Mouse (Mus musculus): ENCODE measurements around the gene Ssu72. TPM values are rescaled to one million over a fixed set of nuclear protein-coding genes. Genes with fewer than 3 reads are reported as not detected.

The Ssu72 gene
- total and polyA plus RNA-seq, 3 experiments, result 140 to 267 (median 170) TPM

- peaks cover 0 to 14% of the 10 kb centered on the region in 2 experiments; a peak in 2 of 4 replicates for H3K4me1 ChIP-seq (ENCODE audit: control insufficient read depth in 1 of 2, insufficient read depth in 2 of 2, low read length in 2 of 2)
- H3K4me3 ChIP-seq (ENCODE audit: control insufficient read depth in 1 of 2, insufficient read depth in 1 of 2, low read depth in 2 of 2, low read length in 2 of 2), result peak overlapping the region; percentile 73 to 84
- H3K27ac ChIP-seq (ENCODE audit: control insufficient read depth, low read depth, low read length), result no peak overlapping the region
- H3K9me3 ChIP-seq (replicated peaks; ENCODE audit: insufficient read depth, low read length), result no peaks in the 10 kb centered on the region
- DNase-seq (ENCODE audit: low read depth, low spot score), result no peak
- H3K27me3 ChIP-seq (ENCODE audit: control insufficient read depth in 1 of 2, insufficient read depth in 2 of 2, low read length in 2 of 2), result no peaks in the 10 kb centered on the region
- 0 out of 2 replicates have a peak, but pooled peaks have one; percentile 14 for TF ChIP-seq ZMIZ1 (IDR thresholded peaks at IDR 0.05; ENCODE audit: low read depth, low read length)
- TF ChIP-seq USF1 (IDR thresholded peaks at IDR 0.05; ENCODE audit: low read depth, low read length), result no peak
- H3K79me2 ChIP-seq (ENCODE audit: control insufficient read depth, insufficient read depth, low read length, poor library complexity), result peaks cover 3% of the 10 kb centered on the region; the same call in 1 of the 2 replicates
- H3K9ac ChIP-seq (ENCODE audit: control insufficient read depth, low read depth, low read length, poor library complexity, severe bottlenecking), result peak overlapping the region; percentile 97
- peaks cover 0 to 2% of the 10 kb centered on the region in 2 experiments; a peak in 1 of 4 replicates for H3K36me3 ChIP-seq (ENCODE audit: control insufficient read depth in 1 of 2, insufficient read depth in 2 of 2, low read length in 2 of 2)
Measured at GRCm38 (mm10) chr4:155769496-155769879, 64.9 kb downstream of the Ssu72 start.

- Histone ChIP-seq H3K27me3 (ENCODE audit: control insufficient read depth in 1 of 2, insufficient read depth in 2 of 2, low read length in 2 of 2) (no peaks in the 10 kb centered on the region), H3K36me3 (ENCODE audit: control insufficient read depth in 1 of 2, insufficient read depth in 2 of 2, low read length in 2 of 2) (peaks cover 0 to 2% of the 10 kb centered on the region in 2 experiments; a peak in 1 of 4 replicates)
- DNase-seq (ENCODE audit: low read depth, low spot score), result peak; percentile 87
Measured at GRCm38 (mm10) chr4:155769880-155770512, 65.4 kb downstream of the Ssu72 start.

More at GRCm38 (mm10) chr4:155769880-155770512, 65.4 kb downstream of the Ssu72 start:
- Histone ChIP-seq H3K4me3 (ENCODE audit: control insufficient read depth in 1 of 2, insufficient read depth in 1 of 2, low read depth in 2 of 2, low read length in 2 of 2) (peak overlapping the region; percentile 73 to 84), H3K79me2 (ENCODE audit: control insufficient read depth, insufficient read depth, low read length, poor library complexity) (peaks cover 3% of the 10 kb centered on the region; the same call in 1 of the 2 replicates), H3K4me1 (ENCODE audit: control insufficient read depth in 1 of 2, insufficient read depth in 2 of 2, low read length in 2 of 2) (peaks cover 0 to 15% of the 10 kb centered on the region in 2 experiments; a peak in 2 of 4 replicates), H3K27ac (ENCODE audit: control insufficient read depth, low read depth, low read length) (peak overlapping the region; percentile 55), H3K9me3 (replicated peaks; ENCODE audit: insufficient read depth, low read length) (no peaks in the 10 kb centered on the region), H3K9ac (ENCODE audit: control insufficient read depth, low read depth, low read length, poor library complexity, severe bottlenecking) (peak overlapping the region; percentile 97)
- no peak for TF ChIP-seq CHD2 (IDR thresholded peaks at IDR 0.05; ENCODE audit: low read length)
- TF ChIP-seq MAX (IDR thresholded peaks at IDR 0.05; ENCODE audit: low read length), result peak; percentile 73
- TF ChIP-seq TAL1 (IDR thresholded peaks at IDR 0.05; ENCODE audit: low read length), result no peak
- TF ChIP-seq POLR2A (IDR thresholded peaks at IDR 0.05; ENCODE audit: control insufficient read depth in 1 of 2, insufficient read depth in 1 of 2, low read depth in 1 of 2, low read length in 2 of 2, poor library complexity in 1 of 2), result peak; percentile 85 to 91
- TF ChIP-seq ZNF384 (IDR thresholded peaks at IDR 0.05; ENCODE audit: low read depth, low read length), result no peak
- TF ChIP-seq TCF12 (IDR thresholded peaks at IDR 0.05; ENCODE audit: low read depth, low read length), result peak; percentile 37; the same call in 1 of the 2 replicates
- TF ChIP-seq USF1 (IDR thresholded peaks at IDR 0.05; ENCODE audit: low read depth, low read length), result no peak
- no peak for TF ChIP-seq USF2 (IDR thresholded peaks at IDR 0.05; ENCODE audit: borderline replicate concordance in 1 of 2, insufficient read depth in 1 of 2, low read depth in 1 of 2, low read length in 2 of 2)
- TF ChIP-seq RAD21 (IDR thresholded peaks at IDR 0.05; ENCODE audit: low read depth, low read length), result peak; percentile 66
- 0 out of 2 replicates have a peak, but pooled peaks have one; percentile 14 for TF ChIP-seq TBP (IDR thresholded peaks at IDR 0.05; ENCODE audit: low read depth, low read length)
- peak; percentile 60; the same call in 1 of the 2 replicates for TF ChIP-seq POLR2AphosphoS2 (IDR thresholded peaks at IDR 0.05; ENCODE audit: low read length)
- TF ChIP-seq SMC3 (IDR thresholded peaks at IDR 0.05; ENCODE audit: low read depth, low read length), result peak; percentile 60
- TF ChIP-seq NRF1 (IDR thresholded peaks at IDR 0.05; ENCODE audit: insufficient read depth, low read depth, low read length, poor library complexity, severe bottlenecking), result no peak
- TF ChIP-seq GABPA (IDR thresholded peaks at IDR 0.05; ENCODE audit: low read depth, low read length), result no peak
- no peak for TF ChIP-seq CHD1 (IDR thresholded peaks at IDR 0.05; ENCODE audit: low read depth, low read length)
- no peak for TF ChIP-seq ETS1 (IDR thresholded peaks at IDR 0.05; ENCODE audit: low read depth, low read length)
- no peak; the same call in 1 of the 2 replicates for TF ChIP-seq MAZ (IDR thresholded peaks at IDR 0.05; ENCODE audit: low read depth, low read length)
- peak; percentile 54; the same call in 1 of the 2 replicates for TF ChIP-seq SIN3A (IDR thresholded peaks at IDR 0.05; ENCODE audit: low read length)
- TF ChIP-seq CTCF (IDR thresholded peaks at IDR 0.05 in 2 of 3, conservative IDR thresholded peaks at IDR 0.05 in 1 of 3; ENCODE audit: control insufficient read depth in 1 of 3, insufficient read depth in 1 of 3, low read depth in 2 of 3, low read length in 3 of 3, poor library complexity in 1 of 3, severe bottlenecking in 1 of 3), result peak; percentile 83 to 99 (median 92)
- TF ChIP-seq NELFE (IDR thresholded peaks at IDR 0.05; ENCODE audit: low read depth, low read length), result peak; percentile 69
- TF ChIP-seq ZMIZ1 (IDR thresholded peaks at IDR 0.05; ENCODE audit: low read depth, low read length), result no peak
- TF ChIP-seq ZC3H11A (IDR thresholded peaks at IDR 0.05; ENCODE audit: low read depth, low read length), result peak; percentile 33; the same call in 1 of the 2 replicates
- TF ChIP-seq HCFC1 (IDR thresholded peaks at IDR 0.05; ENCODE audit: low read depth, low read length), result peak; percentile 71
- TF ChIP-seq ZKSCAN1 (IDR thresholded peaks at IDR 0.05; ENCODE audit: low read depth, low read length), result no peak
- peak; percentile 66; the same call in 1 of the 2 replicates for TF ChIP-seq MXI1 (IDR thresholded peaks at IDR 0.05; ENCODE audit: low read depth, low read length)

Data from MEL (cell line).